ENCODE assay signal across 17 mouse cellular contexts in the genomic region with DNA sequence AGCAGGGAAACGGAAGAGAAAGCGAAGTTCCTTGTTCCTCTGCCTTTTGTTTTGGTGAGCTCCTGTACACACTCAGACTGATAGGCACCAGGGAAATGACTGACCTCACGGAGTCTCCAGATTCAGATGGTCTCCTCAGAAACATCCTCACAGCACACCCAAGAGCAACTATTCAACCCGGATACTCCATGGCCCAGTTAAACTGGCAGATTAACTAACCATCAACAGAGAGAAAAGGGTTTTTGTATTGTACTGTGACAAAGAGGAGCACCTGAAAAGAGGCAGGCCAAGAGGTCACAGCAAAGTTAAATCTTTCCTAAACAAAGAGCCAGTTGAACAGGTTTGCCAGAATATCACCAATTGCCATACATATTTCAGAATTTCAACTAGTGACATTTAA.
"Had no signal": no experiment of that assay in that cellular context is flagged by ENCODE, and none has a peak within 500 bp of the region (broad histone marks: within the 10 kb centered on the region; RNA-seq: fewer than 3 reads in every experiment).

No protein-coding gene starts in this region.

- H3K27ac ChIP-seq: neural tube, embryonic 12.5 days; neural tube, embryonic 13.5 days; neural tube, embryonic 15.5 days; stomach, embryonic 15.5 days; stomach, postnatal 0 days had no signal

- DNase-seq: retina, postnatal 1 day; right cerebral cortex, adult 18-20 months; right cerebral cortex, postnatal 14 days; right cerebral cortex, postnatal 25 days; right cerebral cortex, postnatal 4 days; spleen, adult 18-20 months; thymus, adult 18-20 months; thymus, adult 2 months; thymus, postnatal 14 days; thymus, postnatal 25 days; thymus, postnatal 36 days; thymus, postnatal 4 days had no signal

- H3K9me3 ChIP-seq: neural tube, embryonic 12.5 days; neural tube, embryonic 13.5 days; neural tube, embryonic 15.5 days; stomach, embryonic 15.5 days had no signal

- H3K9ac ChIP-seq: neural tube, embryonic 12.5 days; neural tube, embryonic 13.5 days; neural tube, embryonic 15.5 days; stomach, embryonic 15.5 days had no signal

- H3K4me3 ChIP-seq: neural tube, embryonic 12.5 days; neural tube, embryonic 13.5 days; neural tube, embryonic 15.5 days; stomach, embryonic 15.5 days had no signal

- H3K36me3 ChIP-seq: neural tube, embryonic 12.5 days; neural tube, embryonic 13.5 days; neural tube, embryonic 15.5 days; stomach, embryonic 15.5 days had no signal

- H3K4me1 ChIP-seq: neural tube, embryonic 12.5 days; neural tube, embryonic 13.5 days; neural tube, embryonic 15.5 days; stomach, embryonic 15.5 days had no signal
